ENCODE assay signal across 14 mouse cellular contexts in the genomic region with DNA sequence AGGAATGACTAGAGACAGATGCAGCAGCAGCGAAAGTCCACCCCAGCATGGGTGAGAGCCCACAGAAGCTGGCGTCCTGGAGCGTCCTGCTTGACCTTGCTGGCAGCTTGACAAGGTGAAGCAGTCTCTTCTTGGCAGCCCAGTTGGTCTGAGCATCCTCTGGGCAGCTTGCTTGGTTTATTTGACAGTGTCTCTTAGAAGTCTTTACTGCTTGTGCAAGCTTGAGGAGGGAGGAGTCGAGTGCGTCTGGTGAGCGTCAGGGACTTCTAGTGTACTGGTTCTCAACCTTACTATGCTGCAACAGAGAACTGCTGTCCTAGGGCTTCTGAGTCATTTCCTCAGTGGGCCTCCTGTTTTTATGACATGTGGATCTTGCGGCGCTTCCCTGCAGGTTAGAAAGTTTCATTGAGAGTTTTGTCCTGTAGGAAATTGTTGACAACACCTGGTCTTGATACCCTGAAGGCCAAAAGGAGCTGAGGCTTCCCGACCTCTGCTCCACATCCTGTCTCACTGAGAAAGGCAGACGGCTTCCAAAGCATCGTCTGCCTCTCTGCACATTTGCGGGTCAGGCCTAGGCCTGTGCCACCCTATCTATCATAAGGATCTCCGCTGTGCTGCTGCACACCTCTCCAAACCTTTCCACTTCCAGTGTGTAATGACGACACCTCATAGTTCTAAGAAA. TPM values are rescaled to one million over a fixed set of nuclear protein-coding genes. Genes with fewer than 3 reads are reported as not detected.
DNase-seq lines count a peak whose midpoint lies in the region; ATAC-seq lines count a peak whose summit lies in the region.
"Had no signal": no experiment of that assay in that cellular context is flagged by ENCODE, and none has a peak within 500 bp of the region (broad histone marks: within the 10 kb centered on the region; RNA-seq: fewer than 3 reads in every experiment).

No protein-coding gene starts in this region.

- H3K4me3 ChIP-seq in liver, embryonic 15.5 days (replicated peaks): no peak overlapping the region
- H3K4me3 ChIP-seq in liver, embryonic 12.5 days: no peak overlapping the region
- H3K4me3 ChIP-seq in megakaryocyte, embryonic 14.5 days (replicated peaks): peak overlapping the region; percentile 60
- H3K4me3 ChIP-seq: heart, adult 2 months had no signal

- H3K36me3 ChIP-seq in liver, embryonic 15.5 days (replicated peaks): peaks cover 49% of the 10 kb centered on the region
- H3K36me3 ChIP-seq in liver, embryonic 12.5 days: peaks cover 79% of the 10 kb centered on the region
- peaks cover 90% of the 10 kb centered on the region for H3K36me3 ChIP-seq in megakaryocyte, embryonic 14.5 days (replicated peaks; ENCODE audit: low read length)

- H3K27me3 ChIP-seq in liver, embryonic 15.5 days: no peaks in the 10 kb centered on the region
- no peaks in the 10 kb centered on the region for H3K27me3 ChIP-seq in liver, embryonic 12.5 days (replicated peaks)
- H3K27me3 ChIP-seq in megakaryocyte, embryonic 14.5 days (replicated peaks): no peaks in the 10 kb centered on the region

- H3K4me2 ChIP-seq in liver, embryonic 15.5 days: no peak overlapping the region
- no peak overlapping the region for H3K4me2 ChIP-seq in liver, embryonic 12.5 days
- H3K4me2 ChIP-seq: hindbrain, embryonic 14.5 days had no signal

- DNase-seq in cerebellum, postnatal 10 days: peak; percentile 15 to 32
- DNase-seq in cerebellum, postnatal 36 days: no peak
- peak; percentile 28 for DNase-seq in c-Kit-positive CD71-negative TER-119-negative erythroid progenitor cells, embryonic 14.5 days (ENCODE audit: low read depth)
- no peak for DNase-seq in left cerebral cortex, postnatal 14 days (ENCODE audit: low spot score in 2 of 2)
- DNase-seq in embryo, embryonic 10 days (ENCODE audit: low spot score): no peak
- DNase-seq: cerebellum, postnatal 25 days; forebrain, postnatal 0 days; kidney, postnatal 4 days; thymus, postnatal 4 days had no signal

- H3K27ac ChIP-seq in liver, embryonic 15.5 days (replicated peaks): no peak overlapping the region
- no peak overlapping the region for H3K27ac ChIP-seq in liver, embryonic 12.5 days
- H3K27ac ChIP-seq: heart, adult 2 months; hindbrain, embryonic 14.5 days had no signal

- H3K9me3 ChIP-seq in liver, embryonic 15.5 days (replicated peaks): no peaks in the 10 kb centered on the region
- H3K9me3 ChIP-seq in liver, embryonic 12.5 days (replicated peaks): no peaks in the 10 kb centered on the region
- no peaks in the 10 kb centered on the region for H3K9me3 ChIP-seq in megakaryocyte, embryonic 14.5 days

- H3K4me1 ChIP-seq in liver, embryonic 15.5 days (replicated peaks): peaks cover 4% of the 10 kb centered on the region; the same call in 1 of the 2 replicates
- H3K4me1 ChIP-seq in liver, embryonic 12.5 days: no peaks in the 10 kb centered on the region; the same call in 1 of the 2 replicates
- H3K4me1 ChIP-seq in megakaryocyte, embryonic 14.5 days: peaks cover 40% of the 10 kb centered on the region

- intact Hi-C loops in left cerebral cortex, postnatal 14 days (cut with DNase I): no loop called here

- 0 out of 2 replicates have a peak, but pooled peaks have one; percentile 9 for ATAC-seq in liver, embryonic 15.5 days (ENCODE audit: insufficient read depth)
- no peak for ATAC-seq in liver, embryonic 12.5 days
- ATAC-seq: forebrain, postnatal 0 days had no signal

- no peak overlapping the region for H3K9ac ChIP-seq in liver, embryonic 15.5 days
- H3K9ac ChIP-seq in liver, embryonic 12.5 days: no peak overlapping the region
- H3K9ac ChIP-seq: forebrain, postnatal 0 days; hindbrain, embryonic 14.5 days had no signal

- 41% methylated on average over 14 of the region's 14 CpGs for WGBS in liver, embryonic 15.5 days (ENCODE audit: insufficient replicate concordance)
- WGBS in liver, embryonic 12.5 days (ENCODE audit: insufficient replicate concordance): 51% methylated on average over 14 of the region's 14 CpGs

RNA-seq across cellular contexts. Expression of gene Utp14b, which starts 44.6 kb away (rescaled TPM):
- polyA plus RNA-seq in liver, embryonic 15.5 days (2015; fragmentation: Nextera tagmentation; extraction: Ambion mirVana): 0.77 and 0.99 TPM in 2 replicates
- 1.1 and 1.7 TPM in 2 replicates for polyA plus RNA-seq in liver, embryonic 12.5 days (2016; fragmentation: Nextera tagmentation; extraction: Ambion mirVana)
- 0.22 and 0.39 TPM in 2 replicates for polyA plus RNA-seq in megakaryocyte, embryonic 14.5 days (2012; ENCODE audit: insufficient read depth, low replicate concordance)
- total RNA-seq in left cerebral cortex, postnatal 14 days (2021): 10 to 100 TPM; 12.8 to 14.1 TPM

RNA-seq across cellular contexts. Expression of gene Acsl3, which starts 44.8 kb away (rescaled TPM):
- 19.9 and 21.1 TPM in 2 replicates for polyA plus RNA-seq in liver, embryonic 15.5 days (2015; fragmentation: Nextera tagmentation; extraction: Ambion mirVana)
- polyA plus RNA-seq in liver, embryonic 12.5 days (2016; fragmentation: Nextera tagmentation; extraction: Ambion mirVana): 29.8 and 30.5 TPM in 2 replicates
- 3.3 TPM in 1 of 2 replicates, not detected in the other for polyA plus RNA-seq in megakaryocyte, embryonic 14.5 days (2012; ENCODE audit: insufficient read depth, low replicate concordance)
- total RNA-seq in left cerebral cortex, postnatal 14 days (2021): 100 to 1,000 TPM; 138 to 147 TPM

Comparison
In these comparisons a context has a peak if more than half of its experiments do, and no peak if none do; other contexts are left out.
1. DNase-seq: peak in cerebellum, postnatal 10 days (2 of 2) and c-Kit-positive CD71-negative TER-119-negative erythroid progenitor cells, embryonic 14.5 days (single experiment); none in cerebellum, postnatal 36 days (0 of 2), left cerebral cortex, postnatal 14 days (0 of 2) and embryo, embryonic 10 days (single experiment).